In genomic region chr1:131083609-131084008, GRCm38 (mm10) we compare ENCODE assay signal across 9 mouse cellular contexts. TPM values are rescaled to one million over a fixed set of nuclear protein-coding genes. Genes with fewer than 3 reads are reported as not detected.
DNase-seq lines count a peak whose midpoint lies in the region; ATAC-seq and TF ChIP-seq lines count a peak whose summit lies in the region.
"Had no signal": no experiment of that assay in that cellular context is flagged by ENCODE, and none has a peak within 500 bp of the region (broad histone marks: within the 10 kb centered on the region; RNA-seq: fewer than 3 reads in every experiment).

No protein-coding gene starts in this region.

- no peak for TF ChIP-seq EP300 in stomach, postnatal 0 days (optimal IDR thresholded peaks at IDR 0.05)

- no peaks in the 10 kb centered on the region for H3K9me3 ChIP-seq in forebrain, embryonic 11.5 days (ENCODE audit: control insufficient read depth, low read length)
- H3K9me3 ChIP-seq in forebrain, embryonic 16.5 days (ENCODE audit: control insufficient read depth, low read length) = no peaks in the 10 kb centered on the region
- H3K9me3 ChIP-seq in megakaryocyte, embryonic 14.5 days = no peaks in the 10 kb centered on the region
- no peaks in the 10 kb centered on the region for H3K9me3 ChIP-seq in limb, embryonic 14.5 days (ENCODE audit: control insufficient read depth, low read length)
- no peaks in the 10 kb centered on the region for H3K9me3 ChIP-seq in stomach, postnatal 0 days (ENCODE audit: control insufficient read depth, low read length)
- H3K9me3 ChIP-seq: limb, embryonic 12.5 days had no signal

- DNase-seq in forebrain, embryonic 11.5 days (ENCODE audit: low spot score) = no peak
- no peak for DNase-seq in limb, embryonic 14.5 days (ENCODE audit: low spot score)
- peak; percentile 56 for DNase-seq in stomach, postnatal 0 days (ENCODE audit: low spot score)
- DNase-seq in cerebellum, adult 8-10 months = no peak
- no peak for DNase-seq in cerebellum, adult 11 months

- H3K36me3 ChIP-seq in forebrain, embryonic 11.5 days (ENCODE audit: control insufficient read depth, insufficient read depth, low read length) = no peaks in the 10 kb centered on the region
- H3K36me3 ChIP-seq in forebrain, embryonic 16.5 days (ENCODE audit: control insufficient read depth, insufficient read depth) = no peaks in the 10 kb centered on the region
- H3K36me3 ChIP-seq in megakaryocyte, embryonic 14.5 days (replicated peaks; ENCODE audit: low read length) = peaks cover 60% of the 10 kb centered on the region
- no peaks in the 10 kb centered on the region for H3K36me3 ChIP-seq in limb, embryonic 14.5 days (ENCODE audit: control insufficient read depth, insufficient read depth, low read length)
- no peaks in the 10 kb centered on the region for H3K36me3 ChIP-seq in stomach, postnatal 0 days (ENCODE audit: control insufficient read depth, insufficient read depth, low read length)
- H3K36me3 ChIP-seq: limb, embryonic 12.5 days had no signal

- peaks cover 40% of the 10 kb centered on the region for H3K4me1 ChIP-seq in forebrain, embryonic 11.5 days (replicated peaks; ENCODE audit: control insufficient read depth, insufficient read depth, low read length)
- H3K4me1 ChIP-seq in forebrain, embryonic 16.5 days (replicated peaks; ENCODE audit: control insufficient read depth, insufficient read depth, low read length) = peaks cover 54% of the 10 kb centered on the region
- H3K4me1 ChIP-seq in megakaryocyte, embryonic 14.5 days = peaks cover 100% of the 10 kb centered on the region
- peaks cover 48% of the 10 kb centered on the region for H3K4me1 ChIP-seq in limb, embryonic 14.5 days (ENCODE audit: control insufficient read depth, insufficient read depth, low read length)
- H3K4me1 ChIP-seq in stomach, postnatal 0 days (replicated peaks; ENCODE audit: control insufficient read depth, insufficient read depth) = peaks cover 32% of the 10 kb centered on the region

- WGBS in forebrain, embryonic 11.5 days = 71% methylated on average over 4 of the region's 4 CpGs
- 79% methylated on average over 4 of the region's 4 CpGs for WGBS in forebrain, embryonic 16.5 days
- 72% methylated on average over 4 of the region's 4 CpGs for WGBS in limb, embryonic 14.5 days
- 14% methylated on average over 4 of the region's 4 CpGs for WGBS in stomach, postnatal 0 days

- H3K4me3 ChIP-seq in forebrain, embryonic 11.5 days (ENCODE audit: low read depth, low read length) = no peak overlapping the region
- H3K4me3 ChIP-seq in forebrain, embryonic 16.5 days (replicated peaks; ENCODE audit: low read length) = no peak overlapping the region
- H3K4me3 ChIP-seq in megakaryocyte, embryonic 14.5 days (replicated peaks) = peak overlapping the region; percentile 44
- no peak overlapping the region for H3K4me3 ChIP-seq in limb, embryonic 14.5 days (replicated peaks; ENCODE audit: low read length)
- no peak overlapping the region for H3K4me3 ChIP-seq in stomach, postnatal 0 days (ENCODE audit: low read depth, low read length)
- H3K4me3 ChIP-seq: limb, embryonic 12.5 days had no signal

- H3K27ac ChIP-seq in forebrain, embryonic 11.5 days (ENCODE audit: low read depth, low read length) = peak overlapping the region; percentile 47; the same call in 1 of the 2 replicates
- H3K27ac ChIP-seq in forebrain, embryonic 16.5 days (ENCODE audit: low read length) = no peak overlapping the region
- H3K27ac ChIP-seq in limb, embryonic 14.5 days (replicated peaks; ENCODE audit: low read depth, low read length) = 0 out of 2 replicates have a peak overlapping the region, but pooled peaks have one; percentile 33
- 0 out of 2 replicates have a peak overlapping the region, but pooled peaks have one; percentile 46 for H3K27ac ChIP-seq in stomach, postnatal 0 days (replicated peaks)
- H3K27ac ChIP-seq: limb, embryonic 12.5 days had no signal

- no peak overlapping the region for H3K4me2 ChIP-seq in forebrain, embryonic 11.5 days (ENCODE audit: low read depth, low read length, severe bottlenecking)
- no peak overlapping the region for H3K4me2 ChIP-seq in forebrain, embryonic 16.5 days (ENCODE audit: low read length)
- H3K4me2 ChIP-seq in limb, embryonic 14.5 days (replicated peaks; ENCODE audit: low read depth, low read length, severe bottlenecking) = no peak overlapping the region
- H3K4me2 ChIP-seq in stomach, postnatal 0 days (replicated peaks; ENCODE audit: low read depth) = no peak overlapping the region
- H3K4me2 ChIP-seq: limb, embryonic 12.5 days had no signal

- TF ChIP-seq CTCF in stomach, postnatal 0 days (IDR thresholded peaks at IDR 0.05; ENCODE audit: low read depth) = no peak

- no peaks in the 10 kb centered on the region for H3K27me3 ChIP-seq in forebrain, embryonic 11.5 days (ENCODE audit: control insufficient read depth, insufficient read depth, low read length)
- H3K27me3 ChIP-seq in forebrain, embryonic 16.5 days (replicated peaks; ENCODE audit: control insufficient read depth, insufficient read depth, low read length) = no peaks in the 10 kb centered on the region
- H3K27me3 ChIP-seq in megakaryocyte, embryonic 14.5 days (replicated peaks) = no peaks in the 10 kb centered on the region
- H3K27me3 ChIP-seq in limb, embryonic 14.5 days (ENCODE audit: control insufficient read depth, insufficient read depth, low read length) = no peaks in the 10 kb centered on the region
- H3K27me3 ChIP-seq in stomach, postnatal 0 days (ENCODE audit: control insufficient read depth, insufficient read depth, low read length) = no peaks in the 10 kb centered on the region
- H3K27me3 ChIP-seq: limb, embryonic 12.5 days had no signal

- H3K9ac ChIP-seq in forebrain, embryonic 11.5 days (ENCODE audit: low read length) = no peak overlapping the region
- H3K9ac ChIP-seq in forebrain, embryonic 16.5 days (replicated peaks; ENCODE audit: low read depth, low read length) = no peak overlapping the region
- H3K9ac ChIP-seq in limb, embryonic 14.5 days (ENCODE audit: low read depth, low read length, severe bottlenecking) = no peak overlapping the region
- H3K9ac ChIP-seq in stomach, postnatal 0 days (ENCODE audit: low read length) = no peak overlapping the region
- H3K9ac ChIP-seq: limb, embryonic 12.5 days had no signal

- no peak for TF ChIP-seq POLR2A in limb, embryonic 14.5 days (IDR thresholded peaks at IDR 0.05; ENCODE audit: borderline replicate concordance, extremely low read depth, insufficient read depth, insufficient read length)

- ATAC-seq in forebrain, embryonic 11.5 days (replicated peaks; ENCODE audit: low FRiP score) = no peak
- no peak for ATAC-seq in forebrain, embryonic 16.5 days
- no peak; the same call in 1 of the 2 replicates for ATAC-seq in megakaryocyte, adult 5-6 weeks (ENCODE audit: poor library complexity, severe bottlenecking)
- ATAC-seq in limb, embryonic 14.5 days (ENCODE audit: low FRiP score, low read depth) = no peak
- ATAC-seq in stomach, postnatal 0 days (ENCODE audit: low FRiP score, low TSS enrichment) = peak; percentile 45

RNA-seq across cellular contexts. Expression of gene Mapkapk2, which starts 14.0 kb away (rescaled TPM):
- polyA plus RNA-seq in forebrain, embryonic 11.5 days (2014; fragmentation: Nextera tagmentation; extraction: Ambion mirVana) = 52.3 and 57.8 TPM in 2 replicates
- 19.9 and 23.0 TPM in 2 replicates for polyA plus RNA-seq in forebrain, embryonic 16.5 days (2015; fragmentation: Nextera tagmentation; extraction: Ambion mirVana)
- 178 and 286 TPM in 2 replicates for polyA plus RNA-seq in megakaryocyte, embryonic 14.5 days (2012; ENCODE audit: insufficient read depth, low replicate concordance)
- 210 and 215 TPM in 2 replicates for total RNA-seq in megakaryocyte, adult 5-6 weeks (2015)
- total RNA-seq in megakaryocyte, adult 5-6 weeks (2017) = 210 and 216 TPM in 2 replicates
- polyA plus RNA-seq in limb, embryonic 14.5 days (2012; rRNA removed) = 60.9 and 70.0 TPM in 2 replicates
- 49.9 and 51.6 TPM in 2 replicates for polyA plus RNA-seq in limb, embryonic 14.5 days (2014; fragmentation: Nextera tagmentation; extraction: Ambion mirVana)
- polyA plus RNA-seq in stomach, postnatal 0 days (2015; fragmentation: Nextera tagmentation; extraction: Ambion mirVana) = 34.6 and 35.4 TPM in 2 replicates

RNA-seq across cellular contexts. Expression of gene Dyrk3, which starts 54.5 kb away (rescaled TPM):
- polyA plus RNA-seq in forebrain, embryonic 11.5 days (2014; fragmentation: Nextera tagmentation; extraction: Ambion mirVana) = 17.1 and 20.8 TPM in 2 replicates
- 19.5 and 20.7 TPM in 2 replicates for polyA plus RNA-seq in forebrain, embryonic 16.5 days (2015; fragmentation: Nextera tagmentation; extraction: Ambion mirVana)
- 6.4 and 8.0 TPM in 2 replicates for polyA plus RNA-seq in megakaryocyte, embryonic 14.5 days (2012; ENCODE audit: insufficient read depth, low replicate concordance)
- total RNA-seq in megakaryocyte, adult 5-6 weeks (2015) = 3.4 and 4.6 TPM in 2 replicates
- total RNA-seq in megakaryocyte, adult 5-6 weeks (2017) = 4.1 and 4.8 TPM in 2 replicates
- 1.6 and 1.7 TPM in 2 replicates for polyA plus RNA-seq in limb, embryonic 14.5 days (2012; rRNA removed)
- polyA plus RNA-seq in limb, embryonic 14.5 days (2014; fragmentation: Nextera tagmentation; extraction: Ambion mirVana) = 2.3 and 2.7 TPM in 2 replicates
- 1.4 TPM in 2 replicates for polyA plus RNA-seq in stomach, postnatal 0 days (2015; fragmentation: Nextera tagmentation; extraction: Ambion mirVana)
